Mouse (Mus musculus) kidney, adult 18-20 months (tissue): ENCODE measurements around the gene Caml.
A peak's percentile ranks its signal among the peaks of the same experiment; 100 is the strongest.
"Not testable (repeated sequence)": the region's sequence is repeated elsewhere in the genome, so short reads cannot be mapped to it uniquely, and the experiment has no call there.

Experiments
- DNase-seq: peaks from one replicate; pipeline ENCODE4 v3.0.0; 2021

Gene Caml

DNA sequence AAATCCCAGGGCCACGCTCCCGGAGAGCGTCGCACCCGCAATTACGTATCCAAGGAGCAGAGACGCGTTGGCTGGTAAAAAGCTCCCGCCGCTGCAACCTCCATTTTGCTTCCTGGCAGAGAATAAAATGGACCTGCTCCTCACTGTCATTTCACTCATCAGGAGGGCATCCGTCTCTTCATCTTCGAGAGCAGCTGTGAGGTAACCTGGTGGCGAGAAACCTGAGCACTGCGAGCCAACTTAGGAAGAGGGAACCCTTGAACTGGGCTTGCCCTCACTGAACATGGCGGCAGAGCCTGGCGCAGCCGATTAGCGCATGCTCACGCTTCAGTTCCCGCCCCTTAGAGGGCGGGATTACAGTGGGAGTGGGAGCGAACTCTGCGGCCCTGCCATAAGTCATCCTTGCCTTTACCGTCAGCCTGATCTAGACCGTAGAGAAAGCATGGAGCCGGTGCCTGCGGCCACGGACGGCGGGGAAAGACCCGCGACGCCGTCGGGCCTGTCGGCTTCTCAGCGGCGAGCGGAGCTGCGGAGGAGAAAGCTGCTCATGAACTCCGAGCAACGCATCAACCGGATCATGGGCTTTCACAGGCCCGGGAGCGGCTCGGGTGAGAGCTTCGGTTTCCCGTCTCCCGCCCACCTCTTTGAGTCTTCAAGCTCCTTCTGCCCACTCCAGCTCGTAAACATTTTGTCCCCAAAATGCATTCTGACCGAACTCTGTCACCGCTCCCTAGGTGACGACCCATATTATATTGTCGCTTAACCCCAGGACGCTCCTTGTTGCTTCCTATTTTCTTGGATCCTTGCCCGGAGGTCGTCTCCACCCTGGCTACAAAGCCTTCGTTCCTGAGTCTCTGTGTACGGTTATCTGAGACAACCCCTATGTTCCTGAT, at the start of gene Caml:
Gene Caml (plus strand): TSS at position 357 of the 893 bp plus-strand sequence.
- DNase-seq = peak; percentile 93

GRCm38 (mm10) chr13:55573432-55573831, 49.4 kb upstream of the Caml start, which contains the start of gene Tmed9:
Gene Tmed9 (plus strand): TSS chr13:55573732.
- DNase-seq = no peak

GRCm38 (mm10) chr13:55574321-55574720, 48.5 kb upstream of the Caml start:
- DNase-seq = no peak

GRCm38 (mm10) chr13:55575932-55576331, 46.9 kb upstream of the Caml start:
- DNase-seq = no peak

DNA sequence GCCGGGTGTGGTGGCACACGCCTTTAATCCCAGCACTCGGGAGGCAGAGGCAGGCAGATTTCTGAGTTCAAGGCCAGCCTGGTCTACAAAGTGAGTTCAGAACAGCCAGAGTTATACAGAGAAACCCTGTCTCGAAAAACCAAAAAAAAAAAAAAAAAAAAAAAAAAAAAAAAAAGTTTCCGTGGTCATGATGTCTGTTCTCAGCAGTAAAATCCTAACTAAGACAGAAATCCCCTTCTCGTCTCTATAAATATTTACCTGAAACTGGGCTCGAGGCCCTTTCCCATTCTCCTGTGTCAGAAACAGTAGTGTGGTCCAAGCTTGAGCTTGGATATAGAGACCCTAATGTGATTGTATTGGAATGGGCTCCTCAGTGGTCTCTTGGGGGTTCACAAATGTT, 45.9 kb upstream of the Caml start:
- DNase-seq = not testable (repeated sequence)

DNA sequence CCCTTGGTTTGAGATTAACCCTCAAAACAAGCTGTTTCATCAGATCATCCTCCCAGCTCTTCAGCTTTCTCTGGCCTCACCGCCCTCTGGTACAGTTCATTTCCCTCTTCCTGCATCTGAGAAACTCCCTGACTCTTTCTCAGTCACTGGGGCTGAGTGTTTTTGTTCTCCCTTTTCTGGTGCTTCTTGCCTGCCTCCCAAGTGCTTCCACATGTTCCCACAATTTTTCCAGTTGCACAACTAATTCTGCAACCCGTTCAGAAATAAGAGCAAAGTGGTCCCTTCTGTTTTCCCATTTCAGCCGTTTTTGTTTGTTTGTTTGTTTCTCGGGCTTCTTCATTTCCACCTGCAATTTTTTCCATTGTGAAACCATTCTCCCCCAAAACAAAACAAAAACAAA, 44.7 kb upstream of the Caml start:
- DNase-seq = no peak

DNA sequence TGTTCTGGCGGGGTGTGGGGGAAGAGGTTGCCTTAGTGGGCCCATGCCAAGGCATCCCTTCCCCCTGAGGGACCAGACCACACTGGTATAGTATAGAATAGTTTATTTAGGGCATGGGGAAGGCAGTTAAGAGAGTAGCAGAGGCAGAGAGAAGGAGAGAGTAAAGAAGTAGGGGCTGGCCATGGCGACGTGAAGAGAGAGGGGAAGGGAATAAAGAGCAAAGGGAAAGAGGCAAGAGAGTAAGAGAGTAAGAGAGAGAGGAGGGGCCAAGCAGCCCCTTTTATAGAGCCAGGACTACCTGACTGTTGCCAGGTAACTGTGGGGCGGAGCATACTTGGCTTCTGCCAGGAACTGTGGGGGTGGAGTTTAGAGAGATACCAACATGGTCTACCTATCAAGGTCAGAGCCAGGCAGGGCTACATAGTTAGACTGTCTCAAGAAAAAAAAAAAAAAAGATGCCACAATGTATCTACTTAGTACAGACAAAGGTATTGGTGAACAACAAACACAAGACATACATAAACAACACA, 30.8 kb upstream of the Caml start:
- DNase-seq = no peak

DNA sequence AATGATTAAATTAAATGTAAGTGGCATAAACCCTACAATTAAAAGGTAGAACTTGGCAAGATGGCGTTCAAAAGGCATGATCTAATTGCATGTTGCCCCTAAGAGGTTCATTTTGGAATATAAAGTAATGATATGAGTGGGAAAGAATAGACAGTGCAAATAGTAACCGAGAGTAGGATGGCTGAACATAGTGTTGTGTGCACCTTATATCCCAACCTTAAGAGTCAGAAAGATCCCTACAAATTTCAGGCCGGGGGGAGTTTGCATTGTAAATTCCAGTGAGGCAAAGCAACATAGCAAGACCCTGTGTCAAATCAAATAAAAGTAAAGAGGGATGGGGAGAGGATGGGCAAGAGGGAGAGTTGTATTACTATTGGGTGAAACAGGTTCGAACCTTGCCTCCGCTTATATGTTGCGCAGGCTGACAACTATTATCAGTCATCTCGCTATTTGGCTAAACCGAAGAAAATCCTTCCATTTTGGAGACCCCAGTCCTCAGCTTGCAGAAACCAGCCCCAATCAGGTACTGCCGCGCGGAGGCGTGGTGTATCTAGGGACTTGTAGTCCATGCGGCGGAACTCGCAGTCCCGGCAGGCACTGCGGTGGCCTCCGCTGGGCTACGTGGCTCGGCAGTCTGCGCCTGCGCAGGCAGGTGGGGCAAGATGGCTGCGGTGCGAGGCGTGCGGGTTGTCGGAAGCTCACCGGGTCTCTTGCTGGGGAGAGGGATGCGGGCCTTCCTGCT, 30.1 kb upstream of the Caml start:
- peak; percentile 96 for DNase-seq

DNA sequence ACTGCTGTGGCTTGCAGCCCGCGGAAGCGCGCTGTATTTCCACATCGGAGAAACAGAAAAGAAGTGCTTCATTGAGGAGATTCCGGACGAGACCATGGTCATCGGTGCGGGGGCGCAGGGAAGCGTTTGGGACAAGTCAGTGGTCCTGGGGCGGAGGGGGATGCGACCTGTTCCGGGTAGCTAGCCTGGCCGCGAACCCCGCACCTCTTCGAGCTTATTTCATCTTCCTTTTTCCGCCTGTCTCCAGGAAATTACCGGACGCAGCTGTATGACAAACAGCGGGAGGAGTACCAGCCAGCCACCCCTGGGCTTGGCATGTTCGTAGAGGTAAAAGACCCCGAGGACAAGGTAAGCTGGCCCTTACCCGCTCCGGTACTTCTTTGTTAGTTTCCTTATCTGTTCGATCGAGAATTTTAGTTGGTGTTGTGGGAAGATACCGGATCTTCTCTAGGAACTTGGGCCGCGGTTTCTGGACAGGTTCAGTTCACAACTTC, 29.5 kb upstream of the Caml start:
- DNase-seq = no peak

- DNase-seq = no peak
Measured at GRCm38 (mm10) chr13:55595375-55595774, 27.4 kb upstream of the Caml start.

GRCm38 (mm10) chr13:55596802-55597201, 26.0 kb upstream of the Caml start:
- DNase-seq = no peak

DNA sequence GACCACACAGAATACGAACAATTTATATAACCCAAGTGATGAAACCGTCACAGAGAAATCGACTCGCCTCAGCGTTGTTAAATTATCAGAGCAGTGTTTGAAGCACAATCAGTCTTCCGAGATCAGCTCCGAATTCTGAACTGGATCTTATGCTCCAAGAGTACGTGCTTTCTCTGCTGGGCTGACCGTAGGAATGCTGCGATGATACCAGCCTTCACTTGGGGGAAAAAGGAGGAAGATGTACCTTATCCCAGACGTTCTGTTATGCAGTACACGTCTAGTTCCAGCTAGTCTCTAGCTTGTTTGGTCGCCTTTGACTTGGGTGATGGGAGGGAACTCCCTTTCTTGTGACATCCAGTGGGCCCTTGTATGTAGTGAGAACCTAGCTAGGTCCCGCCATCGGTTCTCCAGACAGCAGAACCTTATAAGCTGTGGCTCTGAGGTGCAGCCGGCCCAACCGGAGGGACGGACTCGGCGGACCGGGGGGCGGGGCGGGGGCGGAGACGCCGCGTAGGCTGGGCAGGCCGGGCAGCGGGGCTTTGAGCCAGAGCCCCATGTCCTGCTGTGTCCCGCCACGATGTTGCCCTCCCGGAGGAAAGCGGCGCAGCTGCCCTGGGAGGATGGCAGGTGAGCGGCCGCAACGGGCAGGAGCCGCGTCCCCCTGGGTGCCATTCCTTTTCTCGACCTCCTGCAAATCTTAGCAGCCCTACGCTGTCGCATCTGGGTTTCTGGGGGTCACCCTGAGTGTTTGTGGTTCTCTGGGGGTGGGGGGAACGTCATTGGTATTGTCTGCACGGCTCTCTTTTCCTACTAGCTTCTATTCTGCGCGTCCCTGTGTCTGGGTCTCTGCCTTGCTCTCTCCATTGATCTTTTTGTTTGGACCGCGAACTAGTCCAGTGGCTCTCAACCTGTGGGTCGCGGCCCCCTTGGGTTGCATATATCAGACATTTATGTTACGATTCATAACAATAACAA, 23.0 kb upstream of the Caml start, which contains the start of gene B4galt7:
Gene B4galt7 (plus strand): TSS at position 331 of the 975 bp plus-strand sequence.
- DNase-seq = peak; percentile 91

DNA sequence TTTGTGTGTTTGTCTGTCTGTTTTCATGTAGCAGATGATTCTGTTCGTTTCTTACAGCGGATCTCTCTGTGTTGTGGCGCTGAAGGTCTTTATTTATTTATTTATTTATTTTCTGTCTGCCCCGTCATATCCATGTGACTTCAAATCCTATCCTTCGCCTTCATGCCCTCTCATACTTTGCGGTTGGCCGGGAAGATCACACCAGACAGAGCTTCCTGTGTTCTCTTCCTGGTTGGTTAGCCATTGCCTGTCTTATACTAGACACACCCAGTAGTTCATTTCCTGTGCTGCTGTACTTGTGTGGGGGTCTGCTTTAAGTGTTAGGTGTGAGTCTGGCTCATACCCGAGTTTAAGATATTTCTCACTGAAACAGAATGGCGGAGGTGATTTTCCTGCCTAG, 22.1 kb upstream of the Caml start:
- DNase-seq = no peak

DNA sequence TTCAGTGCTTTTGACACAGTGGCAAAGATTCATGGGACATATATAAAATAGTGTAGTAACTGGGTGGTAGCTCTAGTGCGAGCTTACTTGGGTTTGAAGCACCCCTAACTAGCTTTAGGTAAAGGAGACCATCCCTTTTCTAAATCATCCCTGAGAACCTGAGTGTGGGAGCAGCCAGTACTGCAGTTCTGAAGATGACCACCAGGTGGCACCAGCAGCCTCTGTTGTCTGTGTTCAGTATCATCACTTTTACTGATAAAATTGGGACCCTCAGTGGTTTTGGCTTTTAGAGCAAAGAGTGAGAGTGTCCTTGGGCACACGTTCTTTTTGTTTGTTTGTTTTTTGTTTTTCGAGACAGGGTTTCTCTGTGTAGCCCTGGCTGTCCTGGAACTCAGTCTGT, 21.2 kb upstream of the Caml start:
- DNase-seq = peak; percentile 86

GRCm38 (mm10) chr13:55604606-55605005, 18.2 kb upstream of the Caml start:
- DNase-seq = no peak

- DNase-seq = no peak
Measured at GRCm38 (mm10) chr13:55606899-55607623, 15.7 kb upstream of the Caml start.

GRCm38 (mm10) chr13:55607624-55608006, 15.2 kb upstream of the Caml start:
- DNase-seq = no peak

- DNase-seq = no peak
Measured at GRCm38 (mm10) chr13:55611996-55612395, 10.8 kb upstream of the Caml start.

DNA sequence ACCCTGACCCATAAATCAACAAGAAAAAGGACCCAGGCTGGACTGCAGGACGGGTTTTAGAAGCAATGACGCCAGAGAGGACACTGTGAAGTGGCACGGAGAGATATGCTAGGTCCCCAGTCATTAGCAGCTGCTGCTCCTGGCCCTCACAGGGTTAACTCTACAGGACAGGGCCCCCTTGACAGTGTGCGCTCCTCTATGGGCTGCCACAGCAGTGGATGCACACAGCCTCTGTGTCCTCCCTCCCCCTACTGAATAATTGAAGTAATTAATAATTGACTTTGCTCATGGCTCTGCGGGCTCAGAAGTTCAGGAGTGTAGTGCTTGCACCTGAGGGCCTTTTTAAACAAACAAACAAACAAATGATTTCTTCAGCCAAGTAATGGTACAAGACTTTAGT, 9.3 kb upstream of the Caml start:
- DNase-seq = no peak

GRCm38 (mm10) chr13:55619328-55619727, 3.5 kb upstream of the Caml start:
- DNase-seq = no peak

- DNase-seq = no peak
Measured at GRCm38 (mm10) chr13:55620275-55620674, 2.5 kb upstream of the Caml start.
